Mouse (Mus musculus) kidney, postnatal 0 days (tissue): ENCODE data around the gene Nup98. TPM values are rescaled to one million over a fixed set of nuclear protein-coding genes. Genes with fewer than 3 reads are reported as not detected.

ENCODE experiments used
- ATAC-seq: fragments of 200-750 bp; cut with Nextera tagmentation; replicated peaks from 2 replicates; pipeline ENCODE4 v1.8.0; 2017; ENCODE audit warnings: low read depth, moderate number of reproducible peaks, moderate TSS enrichment, moderate library complexity; ENCODE audit not compliant: low FRiP score
- DNase-seq: peaks from one replicate; pipeline ENCODE4 v3.0.0-alpha.2; 2016; ENCODE audit warnings: low spot score
- H3K27ac ChIP-seq: fragments of 300-500 bp; sonication (generic); 2 replicates; pipeline ENCODE4 v1.5.1; 2014; ENCODE audit warnings: mild to moderate bottlenecking
- H3K27me3 ChIP-seq: fragments of 300-500 bp; sonication (generic); 2 replicates; pipeline ENCODE4 v1.6.1; 2014; ENCODE audit warnings: low read length, mixed read lengths; ENCODE audit not compliant: insufficient read depth
- H3K36me3 ChIP-seq: fragments of 300-500 bp; sonication (generic); 2 replicates; pipeline ENCODE4 v1.6.1; 2014; ENCODE audit warnings: low read length, mixed read lengths; ENCODE audit not compliant: insufficient read depth
- H3K4me1 ChIP-seq: fragments of 300-500 bp; sonication (generic); replicated peaks from 2 replicates; pipeline ENCODE4 v1.6.1; 2014; ENCODE audit warnings: antibody characterized with exemption, low read length, mixed read lengths; ENCODE audit not compliant: insufficient read depth
- H3K4me2 ChIP-seq: fragments of 300-500 bp; sonication (generic); 2 replicates; pipeline ENCODE4 v1.6.1; 2014; ENCODE audit warnings: mild to moderate bottlenecking, low read length, moderate library complexity, mixed read lengths
- H3K4me3 ChIP-seq: fragments of 300-500 bp; sonication (generic); replicated peaks from 2 replicates; pipeline ENCODE4 v1.5.1; 2014; ENCODE audit warnings: low read depth, low read length
- H3K9ac ChIP-seq: fragments of 300-500 bp; sonication (generic); 2 replicates; pipeline ENCODE4 v1.6.1; 2014; ENCODE audit warnings: low read depth, low read length
- H3K9me3 ChIP-seq: fragments of 300-500 bp; sonication (generic); replicated peaks from 2 replicates; pipeline ENCODE4 v1.6.1; 2016; ENCODE audit warnings: low read length, inconsistent platforms, mixed read lengths
- CTCF ChIP-seq: IDR thresholded peaks from 2 replicates; pipeline ENCODE4 v1.5.1; 2016; ENCODE audit warnings: antibody characterized with exemption, low read depth, mild to moderate bottlenecking, moderate library complexity
- WGBS: fragments of 180-500 bp; shearing (Covaris S2); extraction: QIAGEN DNeasy Blood & Tissue Kit; methylation state at CpG from one replicate; pipeline ENCODE4 v1.1.7; 2014; 5-methylcytosine and 5-hydroxymethylcytosine counted together
- polyA plus RNA-seq: library from polyadenylated mRNA; unstranded; fragments of >200 nt; fragmentation: Nextera tagmentation; extraction: Ambion mirVana; gene quantifications from 2 replicates; pipeline ENCODE4 v1.2.1, GENCODE M21; 2015

Gene Nup98
- polyA plus RNA-seq: 19.1 and 21.1 TPM in 2 replicates

- peak within 1 kb of the TSS; percentile 88 for H3K4me3 ChIP-seq
- 1% methylated on average over 85 of the region's 87 CpGs for WGBS
- ATAC-seq (peak; percentile 99), DNase-seq (peak; percentile 99)
- no peaks in the 10 kb centered on the region for H3K36me3 ChIP-seq
- peak within 1 kb of the TSS; percentile 68 for H3K4me2 ChIP-seq
- peaks cover 5% of the 10 kb centered on the region; the same call in 1 of the 2 replicates for H3K4me1 ChIP-seq
- H3K9me3 ChIP-seq: no peaks in the 10 kb centered on the region
- H3K9ac ChIP-seq: peak within 1 kb of the TSS; percentile 79
- TF ChIP-seq CTCF: peak; percentile 7; the same call in 1 of the 2 replicates
- H3K27ac ChIP-seq: peak within 1 kb of the TSS; percentile 92
- H3K27me3 ChIP-seq: no peaks in the 10 kb centered on the region
These were observed at the start of gene Nup98, which contains the start of gene Pgap2 for GRCm38 (mm10) chr7:102209756-102210721. Gene Nup98 (minus strand): TSS chr7:102210176. Gene Pgap2 (plus strand): TSS chr7:102210208.

- Histone ChIP-seq H3K4me2 (no peak overlapping the region), H3K9ac (no peak overlapping the region), H3K27me3 (no peaks in the 10 kb centered on the region), H3K9me3 (no peaks in the 10 kb centered on the region), H3K27ac (no peak overlapping the region), H3K4me3 (no peak overlapping the region), H3K4me1 (no peaks in the 10 kb centered on the region), H3K36me3 (no peaks in the 10 kb centered on the region)
- ATAC-seq: no peak
- WGBS: 62% methylated on average over 3 of the region's 3 CpGs
- DNase-seq: no peak
- no peak for TF ChIP-seq CTCF
These were observed 48.8 kb upstream of the Nup98 start for GRCm38 (mm10) chr7:102258753-102259152.

DNA sequence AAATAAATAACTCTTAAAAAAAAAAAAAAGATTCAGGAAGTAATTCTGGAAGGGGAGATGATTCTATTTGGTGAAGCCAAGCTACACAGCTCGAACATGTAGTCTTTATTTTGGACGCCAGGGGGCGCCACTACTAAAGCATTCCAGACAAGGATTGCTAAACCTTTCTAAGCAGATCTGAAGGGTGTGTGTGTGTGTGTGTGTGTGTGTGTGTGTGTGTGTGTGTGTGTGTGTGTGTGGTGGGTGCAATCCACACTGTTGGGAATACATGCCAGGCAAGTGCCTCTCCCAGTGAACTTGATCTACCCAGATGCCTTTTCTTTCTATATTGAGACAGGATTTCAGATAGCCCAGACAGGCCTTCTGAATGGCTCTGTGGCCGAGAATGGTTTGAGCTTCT lies 48.2 kb upstream of the Nup98 start:
- H3K4me3 ChIP-seq: no peak overlapping the region
- WGBS: 19% methylated on average over 4 of the region's 4 CpGs
- H3K9ac ChIP-seq: no peak overlapping the region
- no peaks in the 10 kb centered on the region for H3K27me3 ChIP-seq
- H3K36me3 ChIP-seq: no peaks in the 10 kb centered on the region
- H3K4me2 ChIP-seq: no peak overlapping the region
- H3K9me3 ChIP-seq: no peaks in the 10 kb centered on the region
- TF ChIP-seq CTCF: peak; percentile 90
- ATAC-seq: peak; percentile 64
- H3K27ac ChIP-seq: no peak overlapping the region
- H3K4me1 ChIP-seq: no peaks in the 10 kb centered on the region
- DNase-seq: peak; percentile 80

DNA sequence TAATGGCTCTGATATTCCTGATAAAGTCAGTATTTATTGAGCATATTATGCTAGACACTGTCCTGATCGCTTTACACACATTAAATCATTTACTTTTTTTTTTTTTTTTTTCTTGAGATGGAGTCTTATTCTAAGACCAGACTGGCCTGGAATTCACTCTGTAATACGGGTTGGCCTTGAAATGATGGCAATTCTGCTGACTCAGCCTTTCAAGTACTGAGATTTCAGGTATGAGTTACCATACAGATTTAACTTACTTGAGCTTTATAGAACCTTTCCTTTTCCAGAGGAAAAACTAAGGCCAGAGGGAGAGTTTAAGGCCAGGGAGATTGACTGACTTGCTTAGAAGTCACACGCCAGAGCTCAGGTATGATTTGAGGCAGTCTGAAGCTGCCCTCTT lies 46.7 kb upstream of the Nup98 start:
- no peak overlapping the region for H3K9ac ChIP-seq
- H3K9me3 ChIP-seq: no peaks in the 10 kb centered on the region
- no peaks in the 10 kb centered on the region for H3K36me3 ChIP-seq
- no peak for TF ChIP-seq CTCF
- no peak overlapping the region for H3K4me2 ChIP-seq
- H3K27me3 ChIP-seq: no peaks in the 10 kb centered on the region
- ATAC-seq (no peak), DNase-seq (no peak)
- no peak overlapping the region for H3K4me3 ChIP-seq
- no peak overlapping the region for H3K27ac ChIP-seq
- H3K4me1 ChIP-seq: no peaks in the 10 kb centered on the region
- 66% methylated on average over 3 of the region's 3 CpGs for WGBS

GRCm38 (mm10) chr7:102255954-102256353 lies 46.0 kb upstream of the Nup98 start, which contains the start of gene Rhog:
Gene Rhog (minus strand): TSS chr7:102256054.
- H3K36me3 ChIP-seq: no peaks in the 10 kb centered on the region
- DNase-seq: no peak
- no peak for ATAC-seq
- no peaks in the 10 kb centered on the region for H3K27me3 ChIP-seq
- no peak for TF ChIP-seq CTCF
- 85% methylated on average over 3 of the region's 3 CpGs for WGBS
- no peak within 1 kb of the TSS for H3K4me3 ChIP-seq
- H3K9me3 ChIP-seq: no peaks in the 10 kb centered on the region
- no peak within 1 kb of the TSS for H3K27ac ChIP-seq
- 0 out of 2 replicates have a peak, but pooled peaks cover 5% of the 10 kb centered on the region for H3K4me1 ChIP-seq
- H3K4me2 ChIP-seq: no peak within 1 kb of the TSS
- H3K9ac ChIP-seq: no peak within 1 kb of the TSS

- 86% methylated on average over 1 of the region's 1 CpGs for WGBS
- H3K9me3 ChIP-seq: no peaks in the 10 kb centered on the region
- no peak overlapping the region for H3K4me3 ChIP-seq
- H3K27me3 ChIP-seq: no peaks in the 10 kb centered on the region
- no peaks in the 10 kb centered on the region for H3K36me3 ChIP-seq
- no peak overlapping the region for H3K9ac ChIP-seq
- H3K27ac ChIP-seq: no peak overlapping the region
- no peak for DNase-seq
- no peak for ATAC-seq
- H3K4me2 ChIP-seq: no peak overlapping the region
- TF ChIP-seq CTCF: no peak
- H3K4me1 ChIP-seq: peaks cover 13% of the 10 kb centered on the region
These were observed 43.7 kb upstream of the Nup98 start for GRCm38 (mm10) chr7:102253631-102254030.
